Mouse (Mus musculus): ENCODE measurements around the gene Cox6b2. TPM values are rescaled to one million over a fixed set of nuclear protein-coding genes. Genes with fewer than 3 reads are reported as not detected.
A peak's percentile ranks its signal among the peaks of the same experiment; 100 is the strongest.
"Not testable (repeated sequence)": the region's sequence is repeated elsewhere in the genome, so short reads cannot be mapped to it uniquely, and the experiment has no call there.

The Cox6b2 gene
- polyA plus RNA-seq (2016; fragmentation: Nextera tagmentation; extraction: Ambion mirVana) = 36.7 and 51.5 TPM in 2 replicates

GRCm38 (mm10) chr7:4752821-4753570, at the start of gene Cox6b2:
Cox6b2 (minus strand) TSS chr7:4753094.
- Histone ChIP-seq H3K36me3 (no peaks in the 10 kb centered on the region), H3K4me1 (peaks cover 22% of the 10 kb centered on the region), H3K27me3 (ENCODE audit: low read depth, poor library complexity, severe bottlenecking) (0 out of 2 replicates have a peak, but pooled peaks cover 8% of the 10 kb centered on the region), H3K9me3 (replicated peaks) (no peaks in the 10 kb centered on the region), H3K27ac (peak within 1 kb of the TSS; percentile 85), H3K4me3 (peak within 1 kb of the TSS; percentile 56)
- peak; percentile 87 for DNase-seq (ENCODE audit: low spot score)
- 3% methylated on average over 24 of the region's 24 CpGs for WGBS

DNA sequence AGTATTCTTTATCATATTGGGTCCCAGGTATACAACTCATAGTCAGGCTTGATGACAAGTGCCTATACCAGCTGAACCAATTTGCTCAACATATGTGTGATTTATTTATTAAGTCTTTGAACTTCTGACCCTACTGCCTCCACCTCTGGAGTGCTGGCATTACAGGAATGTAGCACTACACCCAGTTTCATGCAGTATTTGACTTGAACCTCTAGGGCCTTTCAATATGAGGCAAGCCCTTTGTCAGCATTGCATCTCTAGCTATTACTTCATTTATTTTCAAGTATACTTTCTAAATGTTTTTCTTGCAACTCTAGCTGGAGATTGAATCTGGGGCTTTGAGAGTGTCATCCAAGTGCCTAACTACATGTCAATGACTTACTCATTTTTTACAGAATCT, 49.4 kb upstream of the Cox6b2 start:
- no peak for DNase-seq (ENCODE audit: low spot score)
- Histone ChIP-seq H3K36me3 (peaks cover 49% of the 10 kb centered on the region), H3K27ac (no peak overlapping the region), H3K4me1 (no peaks in the 10 kb centered on the region), H3K9me3 (replicated peaks) (no peaks in the 10 kb centered on the region), H3K4me3 (no peak overlapping the region), H3K27me3 (ENCODE audit: low read depth, poor library complexity, severe bottlenecking) (no peaks in the 10 kb centered on the region)

DNA sequence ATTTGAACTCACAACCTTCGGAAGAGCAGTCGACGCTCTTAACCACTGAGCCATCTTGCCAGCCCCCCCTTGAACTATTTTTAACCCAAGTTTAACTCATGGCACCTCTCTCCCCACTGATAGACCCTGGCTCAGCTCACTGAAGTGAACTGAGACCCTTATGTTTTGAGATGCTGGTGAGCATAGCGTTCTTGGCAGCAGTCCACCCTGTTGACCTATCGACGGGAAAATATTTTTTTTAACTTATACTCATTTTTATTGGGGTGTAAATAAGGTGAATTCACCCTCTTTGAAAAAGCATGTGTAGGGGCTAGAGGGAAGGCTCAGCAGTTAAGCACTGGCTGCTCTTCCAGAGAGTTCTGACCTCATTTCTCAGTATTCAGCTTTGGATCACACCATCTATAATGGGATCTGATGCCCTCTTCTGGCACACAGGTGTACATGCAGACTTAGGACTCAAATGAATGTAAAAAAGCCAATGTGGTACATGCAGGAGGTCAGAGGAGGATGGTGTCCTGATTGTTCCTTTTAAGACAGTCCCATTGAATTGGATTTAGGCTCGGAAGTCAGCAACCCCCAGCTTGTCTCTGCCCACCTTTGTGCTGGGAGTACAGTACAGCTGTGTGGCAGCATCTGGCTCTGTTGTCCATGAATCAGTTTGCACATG, 43.0 kb upstream of the Cox6b2 start:
- DNase-seq (ENCODE audit: low spot score) = no peak
- H3K4me1 ChIP-seq = peaks cover 10% of the 10 kb centered on the region
- 0 out of 2 replicates have a peak, but pooled peaks cover under 1% of the 10 kb centered on the region for H3K27me3 ChIP-seq (ENCODE audit: low read depth, poor library complexity, severe bottlenecking)
- H3K27ac ChIP-seq = no peak overlapping the region
- peaks cover 49% of the 10 kb centered on the region for H3K36me3 ChIP-seq
- WGBS = 82% methylated on average over 7 of the region's 7 CpGs
- H3K9me3 ChIP-seq (replicated peaks) = no peaks in the 10 kb centered on the region
- no peak overlapping the region for H3K4me3 ChIP-seq

DNA sequence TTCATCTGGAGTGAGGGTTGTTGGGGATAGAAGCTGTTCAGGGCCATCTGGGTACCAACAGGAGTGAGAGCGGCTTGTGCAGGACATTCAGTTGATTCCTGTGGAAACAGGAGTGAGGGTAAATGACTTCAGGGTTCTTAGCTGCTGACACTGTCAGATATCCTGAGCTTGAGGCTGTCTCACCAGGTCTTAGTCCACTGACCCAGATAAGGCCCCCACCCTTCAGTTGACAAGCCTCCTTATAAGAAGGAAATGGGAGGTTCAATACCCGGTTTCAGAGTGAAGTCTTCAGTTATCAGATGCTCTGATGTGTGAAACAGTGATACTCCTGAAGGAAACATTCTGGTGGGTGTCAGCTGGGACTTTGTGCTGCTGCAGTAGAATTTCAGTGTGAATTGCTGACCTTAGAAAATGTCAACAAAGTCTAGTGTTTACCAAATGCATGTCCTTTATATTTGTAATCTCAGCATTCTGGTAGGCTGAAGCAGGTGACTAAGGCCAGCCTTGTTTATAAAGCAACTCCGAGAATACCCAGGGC, 41.8 kb upstream of the Cox6b2 start:
- Histone ChIP-seq H3K36me3 (peaks cover 49% of the 10 kb centered on the region), H3K27ac (no peak overlapping the region), H3K27me3 (ENCODE audit: low read depth, poor library complexity, severe bottlenecking) (peaks cover 10% of the 10 kb centered on the region), H3K9me3 (replicated peaks) (no peaks in the 10 kb centered on the region), H3K4me1 (peaks cover 10% of the 10 kb centered on the region), H3K4me3 (peak overlapping the region; percentile 92; the same call in 1 of the 2 replicates)
- no peak for DNase-seq (ENCODE audit: low spot score)
- 87% methylated on average over 3 of the region's 3 CpGs for WGBS

DNA sequence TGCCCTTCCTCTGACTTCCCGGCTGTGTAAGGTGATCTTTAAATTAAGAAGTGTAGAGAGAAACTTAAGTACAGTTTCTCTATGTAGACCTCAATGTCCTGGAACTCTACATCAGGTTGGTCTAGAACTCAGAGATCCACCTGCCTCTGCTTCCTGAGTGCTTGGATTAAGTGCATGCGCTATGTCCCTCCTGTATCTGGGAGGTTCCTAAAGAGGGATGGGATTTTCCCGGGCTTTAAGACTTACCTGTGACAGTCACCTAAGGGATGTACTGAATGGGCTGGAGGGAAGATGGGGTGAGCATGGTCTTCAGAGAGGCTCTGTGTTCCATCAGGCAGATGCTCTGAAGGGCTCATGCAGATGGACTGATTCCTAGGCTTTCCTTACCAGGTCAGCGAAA, 40.8 kb upstream of the Cox6b2 start:
- WGBS = 40% methylated on average over 4 of the region's 4 CpGs
- Histone ChIP-seq H3K36me3 (peaks cover 49% of the 10 kb centered on the region), H3K27me3 (ENCODE audit: low read depth, poor library complexity, severe bottlenecking) (peaks cover 21% of the 10 kb centered on the region), H3K4me1 (peaks cover 19% of the 10 kb centered on the region), H3K27ac (peak overlapping the region; percentile 96), H3K9me3 (replicated peaks) (no peaks in the 10 kb centered on the region), H3K4me3 (peak overlapping the region; percentile 92)
- DNase-seq (ENCODE audit: low spot score) = no peak

DNA sequence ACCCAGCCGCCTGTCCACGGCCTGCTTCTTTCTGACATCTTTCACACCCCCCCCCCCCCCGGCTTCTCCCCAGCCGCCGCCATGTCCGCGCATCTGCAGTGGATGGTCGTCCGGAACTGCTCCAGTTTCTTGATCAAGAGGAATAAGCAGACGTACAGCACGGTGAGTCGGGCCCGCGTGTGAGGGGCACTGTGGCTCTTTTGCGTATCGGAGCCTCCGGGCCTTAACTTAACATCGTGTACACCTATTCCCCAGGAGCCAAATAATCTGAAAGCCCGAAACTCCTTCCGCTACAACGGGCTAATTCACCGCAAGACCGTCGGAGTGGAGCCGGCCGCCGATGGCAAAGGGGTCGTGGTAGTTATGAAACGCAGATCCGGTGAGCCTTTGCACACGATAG, 40.4 kb upstream of the Cox6b2 start:
- DNase-seq (ENCODE audit: low spot score); H3K9me3 ChIP-seq (replicated peaks): not testable (repeated sequence)
- Histone ChIP-seq H3K4me3 (peak overlapping the region; percentile 92), H3K4me1 (peaks cover 23% of the 10 kb centered on the region), H3K27me3 (ENCODE audit: low read depth, poor library complexity, severe bottlenecking) (peaks cover 25% of the 10 kb centered on the region), H3K36me3 (peaks cover 49% of the 10 kb centered on the region), H3K27ac (peak overlapping the region; percentile 96)
- 1% methylated on average over 31 of the region's 31 CpGs for WGBS

DNA sequence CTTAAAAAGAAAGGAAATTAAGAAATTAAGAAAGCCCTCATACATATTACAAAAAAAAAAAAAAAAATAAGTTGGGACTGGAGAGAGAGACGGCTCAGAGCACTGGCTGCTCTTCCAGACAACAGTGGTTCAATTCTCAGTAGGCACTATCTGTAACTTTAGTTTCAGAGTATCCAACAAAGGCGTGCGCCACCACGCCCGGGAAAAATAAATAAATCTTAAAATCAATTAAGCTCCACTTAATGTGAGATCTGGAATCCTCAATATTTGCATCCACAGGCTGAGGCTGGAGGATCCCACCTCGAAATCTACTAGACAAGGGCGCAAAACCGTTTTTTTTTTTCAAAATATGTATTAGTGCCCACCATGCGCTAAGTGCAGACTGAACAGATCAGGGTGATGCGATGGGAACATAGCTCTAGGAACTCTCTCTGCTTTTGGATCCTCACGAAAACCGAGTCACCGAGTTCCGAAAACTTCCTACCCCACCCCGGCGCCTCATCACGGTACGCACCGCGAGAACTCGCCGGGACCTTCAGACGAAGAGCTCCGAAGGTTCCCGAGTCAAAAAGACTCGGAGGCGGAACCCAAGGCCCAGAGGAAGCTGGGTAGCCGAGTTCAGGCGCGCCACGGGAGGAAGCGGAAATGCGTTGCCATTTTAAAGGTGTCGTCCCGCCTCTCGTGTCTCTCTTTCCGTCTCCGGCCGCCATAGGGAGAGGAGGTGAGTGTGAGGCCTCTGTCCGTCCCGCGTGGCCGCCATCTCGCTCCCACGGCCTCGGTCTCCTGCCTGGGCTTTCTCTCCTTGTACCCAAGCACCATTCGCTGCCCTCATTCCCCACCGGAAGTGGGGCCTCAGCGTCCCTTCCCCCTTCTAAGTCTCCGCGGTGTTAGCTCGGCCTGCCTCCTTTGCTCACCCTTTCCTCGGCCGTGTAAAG, 39.7 kb upstream of the Cox6b2 start, which contains the start of gene Rpl28:
TSS of gene Rpl28 (plus strand) at position 597 of the 935 bp plus-strand sequence.
- Histone ChIP-seq H3K27ac (peak within 1 kb of the TSS; percentile 96), H3K27me3 (ENCODE audit: low read depth, poor library complexity, severe bottlenecking) (peaks cover 32% of the 10 kb centered on the region), H3K9me3 (replicated peaks) (no peaks in the 10 kb centered on the region), H3K36me3 (peaks cover 42% of the 10 kb centered on the region), H3K4me3 (peak within 1 kb of the TSS; percentile 92), H3K4me1 (peaks cover 23% of the 10 kb centered on the region)
- 2% methylated on average over 54 of the region's 54 CpGs for WGBS
- DNase-seq (ENCODE audit: low spot score) = peak; percentile 95

GRCm38 (mm10) chr7:4789436-4789935, 36.6 kb upstream of the Cox6b2 start, which contains the start of gene Tmem238:
Tmem238 (minus strand) TSS chr7:4789656.
- peaks cover 22% of the 10 kb centered on the region for H3K4me1 ChIP-seq
- H3K36me3 ChIP-seq = peaks cover 11% of the 10 kb centered on the region
- peaks cover 32% of the 10 kb centered on the region for H3K27me3 ChIP-seq (ENCODE audit: low read depth, poor library complexity, severe bottlenecking)
- 9% methylated on average over 40 of the region's 40 CpGs for WGBS
- DNase-seq (ENCODE audit: low spot score) = no peak
- peak within 1 kb of the TSS; percentile 89 for H3K27ac ChIP-seq
- peak within 1 kb of the TSS; percentile 71 for H3K4me3 ChIP-seq
- H3K9me3 ChIP-seq (replicated peaks) = no peaks in the 10 kb centered on the region

- H3K9me3 ChIP-seq (replicated peaks) = no peaks in the 10 kb centered on the region
- peak; percentile 82 for DNase-seq (ENCODE audit: low spot score)
- 3% methylated on average over 64 of the region's 64 CpGs for WGBS
- peak overlapping the region; percentile 89 for H3K27ac ChIP-seq
- H3K36me3 ChIP-seq = peaks cover 4% of the 10 kb centered on the region
- peaks cover 15% of the 10 kb centered on the region for H3K4me1 ChIP-seq
- H3K4me3 ChIP-seq = peak overlapping the region; percentile 71
- peaks cover 32% of the 10 kb centered on the region for H3K27me3 ChIP-seq (ENCODE audit: low read depth, poor library complexity, severe bottlenecking)
Observed at GRCm38 (mm10) chr7:4788499-4789435, 35.9 kb upstream of the Cox6b2 start.

GRCm38 (mm10) chr7:4783667-4784268, 30.9 kb upstream of the Cox6b2 start:
- H3K4me1 ChIP-seq = peaks cover 20% of the 10 kb centered on the region
- H3K36me3 ChIP-seq = no peaks in the 10 kb centered on the region
- H3K4me3 ChIP-seq = no peak overlapping the region
- peaks cover 45% of the 10 kb centered on the region for H3K27me3 ChIP-seq (ENCODE audit: low read depth, poor library complexity, severe bottlenecking)
- H3K27ac ChIP-seq = no peak overlapping the region
- WGBS = 83% methylated on average over 14 of the region's 14 CpGs
- H3K9me3 ChIP-seq (replicated peaks) = no peaks in the 10 kb centered on the region
- no peak for DNase-seq (ENCODE audit: low spot score)

DNA sequence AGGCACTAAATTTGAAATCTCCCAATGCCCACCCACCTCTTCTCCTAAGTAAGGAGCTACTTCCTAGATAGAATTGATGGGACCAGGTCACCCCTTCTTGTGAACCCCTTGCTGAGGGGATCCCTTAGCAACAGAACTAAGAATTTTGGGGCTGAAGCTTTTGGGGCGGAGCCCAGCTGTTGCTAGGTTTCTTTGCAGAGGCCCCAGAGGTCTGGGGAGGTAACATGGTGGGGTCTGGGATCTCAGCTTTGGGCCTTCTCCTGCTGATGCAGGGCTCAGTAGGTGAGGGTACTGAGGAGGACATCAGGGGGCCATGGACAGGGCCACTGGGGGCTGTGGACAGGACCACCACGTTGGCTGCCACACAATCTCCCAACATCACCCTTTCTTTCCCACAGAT, 29.9 kb upstream of the Cox6b2 start, which contains the start of the genes Il11 and Tmem190:
TSS of gene Il11 (minus strand) at position 101 of the 400 bp plus-strand sequence.
TSS of gene Tmem190 (plus strand) at position 179 of the 400 bp plus-strand sequence.
- no peaks in the 10 kb centered on the region for H3K9me3 ChIP-seq (replicated peaks)
- peak within 1 kb of the TSS; percentile 21; the same call in 1 of the 2 replicates for H3K4me3 ChIP-seq
- H3K27me3 ChIP-seq (ENCODE audit: low read depth, poor library complexity, severe bottlenecking) = peaks cover 45% of the 10 kb centered on the region
- H3K4me1 ChIP-seq = peaks cover 21% of the 10 kb centered on the region
- 66% methylated on average over 2 of the region's 2 CpGs for WGBS
- peak within 1 kb of the TSS; percentile 53 for H3K27ac ChIP-seq
- no peaks in the 10 kb centered on the region for H3K36me3 ChIP-seq
- no peak for DNase-seq (ENCODE audit: low spot score)
